Mouse (Mus musculus): ENCODE results near the gene 1190007I07Rik.

The 1190007I07Rik gene

DNA sequence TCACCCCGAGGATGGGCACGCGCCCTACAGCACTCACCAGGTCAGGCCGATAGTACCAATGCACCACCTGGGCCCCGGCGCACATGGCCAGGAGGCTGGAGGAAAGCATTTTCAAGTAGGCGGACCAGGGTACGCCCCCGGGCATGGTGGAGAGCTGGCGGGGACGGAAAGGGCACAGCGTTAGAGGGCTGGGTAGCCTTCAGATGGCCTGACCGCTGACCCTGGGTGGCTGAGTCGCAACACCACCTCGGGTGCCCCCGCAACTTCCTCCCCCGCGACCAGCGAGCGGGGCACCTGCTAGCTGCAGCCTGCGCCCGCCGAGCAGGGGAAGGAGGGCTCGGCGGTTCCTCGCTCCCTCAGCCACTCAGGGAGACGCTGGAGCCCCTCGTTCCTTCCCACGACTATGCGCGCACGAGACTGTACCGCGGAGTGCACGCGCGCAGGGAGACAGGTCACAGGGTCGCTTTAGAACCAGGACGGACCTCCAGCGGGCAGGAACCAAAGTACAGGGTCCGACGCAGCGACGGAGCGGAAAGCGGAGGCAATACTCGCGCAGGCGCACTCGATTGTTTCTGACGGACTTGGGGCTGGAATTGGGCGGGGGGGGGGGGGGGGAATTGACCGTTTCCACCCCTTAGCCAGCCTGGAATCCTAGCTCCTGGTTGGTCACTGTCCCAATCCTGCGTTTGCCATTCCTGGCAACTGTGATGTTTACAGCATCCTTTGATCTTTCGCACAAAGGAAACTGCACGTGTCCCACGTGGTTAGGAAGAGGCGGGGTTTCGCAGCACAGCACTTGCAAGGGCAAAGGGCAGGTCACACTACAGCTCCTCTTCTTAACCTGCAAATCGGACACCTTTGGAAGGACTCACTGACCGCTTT lies at the start of gene 1190007I07Rik:
Gene 1190007I07Rik, minus strand, starts transcription at position 558 of the 882 bp plus-strand sequence.
- peak; percentile 90 for DNase-seq (ENCODE audit: low spot score)

DNA sequence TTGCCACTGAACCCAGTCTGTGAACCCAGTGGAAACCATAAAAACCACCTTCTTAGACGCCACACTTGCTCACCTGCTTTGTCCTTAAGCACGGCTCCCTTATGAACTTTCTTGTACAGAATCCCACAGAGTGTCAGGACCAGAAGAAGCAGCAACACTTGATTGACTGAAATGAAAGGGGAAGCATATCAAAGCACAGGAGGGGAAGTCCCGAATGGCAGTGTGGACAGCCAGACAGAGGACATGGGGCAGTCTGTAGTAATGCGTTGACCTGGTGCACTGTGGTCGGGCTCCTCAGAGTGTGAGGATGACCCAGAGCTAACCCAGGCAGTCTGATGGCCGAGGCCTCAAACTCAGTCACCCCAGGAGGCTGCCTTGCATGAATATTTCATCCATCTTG lies 47.2 kb upstream of the 1190007I07Rik start:
- DNase-seq (ENCODE audit: low spot score) = no peak

DNA sequence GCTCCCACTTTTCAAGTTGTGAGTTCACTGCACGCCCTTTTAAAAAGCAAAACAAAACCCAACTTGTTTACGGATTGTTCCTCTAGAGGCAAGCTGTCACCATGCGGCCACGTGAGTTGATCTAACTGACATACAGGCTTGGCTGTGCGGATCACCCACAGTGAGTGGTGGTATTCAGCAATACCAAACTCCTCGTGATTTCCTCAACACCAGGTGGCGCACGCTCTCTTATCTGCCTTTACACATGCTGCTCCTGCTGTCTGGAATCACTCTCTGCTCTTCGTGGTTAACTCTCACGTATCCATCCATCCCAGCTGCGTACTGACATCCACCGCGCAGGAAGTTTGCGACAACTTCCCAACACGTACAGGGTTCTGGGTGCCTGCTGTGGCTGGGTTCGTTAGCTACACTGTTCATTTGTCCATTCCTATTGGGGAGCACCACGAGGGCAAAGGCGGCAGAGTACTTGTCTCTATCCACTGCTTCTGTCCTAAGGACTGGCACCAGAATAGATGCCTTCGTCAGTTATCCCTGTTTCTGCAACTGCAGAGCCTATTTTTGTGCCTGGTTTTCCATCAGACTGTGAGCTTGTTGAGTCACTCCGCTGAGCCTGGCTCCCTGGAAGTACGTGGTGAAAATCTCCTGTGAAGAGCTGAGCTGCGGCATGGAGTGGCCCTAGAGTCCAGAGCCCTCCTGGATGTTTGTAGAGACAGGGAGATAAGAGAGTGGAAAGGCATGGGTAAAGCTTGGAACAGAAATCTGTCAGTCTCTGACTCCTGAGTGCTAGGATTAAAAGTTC lies 43.6 kb upstream of the 1190007I07Rik start:
- peak; percentile 59 for DNase-seq (ENCODE audit: low spot score)

DNA sequence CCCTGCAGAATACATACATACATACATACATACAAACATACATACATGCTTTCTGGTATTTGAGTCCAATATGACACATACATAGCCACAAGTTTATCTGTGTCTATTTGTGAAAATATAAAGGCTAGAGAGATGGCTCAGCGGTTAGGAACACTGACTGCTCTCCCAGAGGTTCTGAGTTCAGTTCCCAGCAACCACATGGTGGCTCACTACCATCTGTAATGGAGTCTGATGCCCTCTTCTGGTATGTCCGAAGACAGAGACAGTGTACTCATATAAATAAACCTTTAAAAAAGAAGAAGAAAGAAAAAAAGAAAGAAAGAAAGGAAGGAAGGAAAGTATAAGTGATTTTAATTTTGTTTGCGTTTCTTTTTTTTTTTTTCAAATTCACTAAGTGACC lies 42.9 kb upstream of the 1190007I07Rik start:
- no peak for DNase-seq (ENCODE audit: low spot score)

DNA sequence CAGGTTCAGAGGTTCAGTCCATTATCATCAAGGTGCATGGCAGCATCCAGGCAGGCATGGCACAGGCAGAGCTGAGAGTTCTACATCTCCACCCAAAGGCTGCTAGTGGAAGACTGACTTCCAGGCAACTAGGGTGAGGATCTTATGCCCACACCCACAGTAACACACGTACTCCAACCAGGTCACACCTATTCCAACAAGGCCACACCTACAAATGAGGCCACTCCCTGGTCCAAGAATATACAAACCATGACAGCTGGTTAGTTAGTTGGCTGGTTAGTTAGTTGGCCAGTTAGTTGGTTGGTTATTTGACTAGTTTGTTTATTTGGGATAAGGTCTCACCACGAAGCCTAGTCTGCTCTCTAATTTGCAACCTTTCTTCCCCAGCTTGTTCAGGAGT lies 40.3 kb upstream of the 1190007I07Rik start:
- DNase-seq (ENCODE audit: low spot score) = no peak

DNA sequence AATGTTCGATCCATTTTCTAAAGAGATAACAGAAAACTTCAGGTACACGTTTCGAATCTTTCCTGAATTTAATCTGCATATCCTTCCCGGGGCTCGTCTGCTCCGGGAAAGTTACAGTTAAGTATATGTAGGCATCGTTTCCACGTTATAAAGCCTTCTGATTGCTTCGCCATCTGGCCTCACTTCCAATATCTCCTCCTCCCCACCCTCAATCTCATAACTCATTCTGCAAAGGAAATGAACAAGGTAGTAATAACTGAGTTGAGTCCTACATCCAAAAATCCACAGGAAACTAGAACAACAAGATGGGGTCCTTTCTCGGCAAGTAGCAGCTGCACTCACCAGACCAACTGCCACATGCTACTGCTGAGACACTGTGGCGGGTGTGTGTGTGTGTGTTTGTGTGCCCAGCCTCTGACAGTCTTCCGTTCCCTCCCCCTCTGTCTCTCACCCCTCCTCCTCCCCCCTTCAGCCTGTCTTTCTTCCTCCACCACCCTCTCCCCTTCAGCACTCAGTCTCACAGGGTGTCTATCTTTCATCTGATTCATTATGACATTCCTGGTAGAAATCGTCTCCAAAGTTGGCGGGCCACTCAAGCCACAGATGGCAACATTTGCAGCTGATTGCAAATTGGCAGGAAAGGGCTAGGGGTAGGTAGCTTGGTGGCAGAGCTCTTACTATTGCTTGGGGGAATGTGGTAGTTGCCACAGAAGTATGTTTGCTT lies 39.4 kb upstream of the 1190007I07Rik start:
- no peak for DNase-seq (ENCODE audit: low spot score)

DNA sequence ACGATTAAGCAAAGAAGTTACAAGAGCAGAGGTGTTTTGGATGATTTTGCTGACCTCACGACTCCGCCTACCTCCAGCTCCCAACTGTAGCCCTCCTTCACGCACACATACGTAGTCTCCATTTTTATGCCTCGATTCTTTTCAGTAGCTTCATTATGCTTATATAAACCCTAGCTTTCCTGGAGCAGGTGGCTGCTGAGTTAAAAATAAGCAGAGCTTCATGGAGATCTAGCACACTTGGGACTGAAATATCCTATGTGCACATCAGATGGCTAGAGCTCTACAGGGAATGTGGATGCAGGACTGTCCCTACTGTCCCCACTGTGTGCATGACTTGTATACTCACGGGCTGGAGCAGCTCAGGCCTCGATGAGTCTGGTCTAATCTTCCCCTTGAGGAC lies 38.8 kb upstream of the 1190007I07Rik start:
- DNase-seq (ENCODE audit: low spot score) = no peak

DNA sequence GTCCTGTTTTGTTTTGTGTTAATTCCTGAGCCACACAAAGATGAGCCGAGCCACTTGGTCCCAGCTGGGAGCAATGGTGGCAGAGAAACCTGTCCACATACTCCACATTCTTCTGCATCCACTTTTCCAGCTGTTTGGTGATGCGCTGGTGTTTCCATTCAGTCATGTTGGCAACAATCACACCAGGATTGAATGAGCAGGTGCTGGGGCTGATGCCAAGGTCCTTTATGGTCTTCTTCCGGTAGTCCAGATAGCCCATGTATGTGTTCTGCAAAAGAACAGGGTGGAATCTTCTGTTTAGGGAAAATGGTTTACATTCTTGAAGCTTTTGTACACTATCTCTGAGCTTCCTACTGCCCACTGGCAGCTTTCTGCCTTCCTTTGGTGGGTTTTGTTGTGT lies 31.6 kb upstream of the 1190007I07Rik start:
- no peak for DNase-seq (ENCODE audit: low spot score)

DNA sequence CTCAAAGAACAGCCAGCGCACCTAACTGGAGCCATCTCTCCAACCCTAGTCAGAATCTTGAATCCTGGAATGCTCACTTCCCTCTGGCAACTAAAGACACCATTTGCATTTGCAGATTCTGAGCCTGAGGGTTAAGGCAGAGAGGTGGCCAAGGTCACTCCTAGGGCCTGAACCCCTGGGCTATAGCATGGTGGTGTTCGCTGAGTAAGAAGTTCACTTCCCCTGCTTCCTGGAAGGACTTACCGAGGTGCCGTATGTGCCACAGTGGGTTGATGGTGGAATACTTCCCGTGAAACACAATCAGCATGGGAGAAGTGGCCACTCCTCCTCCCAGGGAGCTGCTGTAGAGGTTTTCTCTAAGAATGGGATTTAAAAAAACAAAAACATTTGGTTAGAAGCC lies 29.6 kb upstream of the 1190007I07Rik start:
- DNase-seq (ENCODE audit: low spot score) = no peak

DNA sequence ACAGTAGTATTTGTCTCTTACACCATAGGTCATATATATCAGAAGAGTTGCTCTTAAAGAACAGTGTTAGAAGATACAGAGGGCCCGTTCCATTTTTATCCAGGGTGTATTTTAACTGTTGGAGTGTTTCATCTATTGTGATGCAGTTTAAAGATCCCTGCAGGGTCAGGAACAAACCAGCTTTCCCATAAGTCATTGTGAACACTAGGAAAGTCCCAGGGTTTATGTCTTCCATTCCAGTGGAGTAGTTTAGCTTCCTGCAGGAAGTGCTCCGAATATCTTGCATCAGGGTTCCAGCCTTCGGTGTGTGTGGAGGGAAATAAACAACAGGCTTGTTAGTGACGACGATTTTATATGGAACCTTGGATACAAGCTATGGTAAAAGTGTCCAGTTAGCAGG lies 28.2 kb upstream of the 1190007I07Rik start:
- no peak for DNase-seq (ENCODE audit: low spot score)

DNA sequence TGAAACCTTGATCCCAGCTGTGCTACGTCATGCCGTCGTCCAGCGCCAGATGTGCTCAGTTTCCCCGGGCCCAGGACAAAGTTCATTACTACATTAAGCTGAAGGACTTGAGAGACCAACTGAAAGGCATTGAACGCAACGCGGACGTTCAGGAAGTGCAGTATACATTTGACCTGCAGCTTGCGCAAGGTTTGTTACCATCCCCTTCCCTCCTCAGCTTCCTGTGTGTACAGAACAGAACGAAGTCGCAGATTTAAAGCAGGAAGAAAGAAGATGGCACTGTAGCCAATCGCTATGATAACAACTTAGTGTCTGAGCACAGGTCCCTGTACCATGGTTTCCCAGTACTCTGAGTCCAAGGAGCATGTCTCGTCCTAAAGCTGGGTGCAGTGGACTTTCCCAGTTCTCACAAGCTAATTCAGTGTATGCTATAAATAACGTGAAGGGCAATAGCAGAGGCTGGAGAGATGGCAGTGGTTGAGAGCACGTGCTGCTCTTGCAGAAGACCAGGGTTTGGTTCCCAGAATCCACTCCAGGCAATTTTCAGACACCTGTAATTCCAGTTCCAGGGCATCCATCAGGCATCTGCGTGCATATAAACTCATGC lies 24.3 kb upstream of the 1190007I07Rik start:
- DNase-seq (ENCODE audit: low spot score) = no peak

DNA sequence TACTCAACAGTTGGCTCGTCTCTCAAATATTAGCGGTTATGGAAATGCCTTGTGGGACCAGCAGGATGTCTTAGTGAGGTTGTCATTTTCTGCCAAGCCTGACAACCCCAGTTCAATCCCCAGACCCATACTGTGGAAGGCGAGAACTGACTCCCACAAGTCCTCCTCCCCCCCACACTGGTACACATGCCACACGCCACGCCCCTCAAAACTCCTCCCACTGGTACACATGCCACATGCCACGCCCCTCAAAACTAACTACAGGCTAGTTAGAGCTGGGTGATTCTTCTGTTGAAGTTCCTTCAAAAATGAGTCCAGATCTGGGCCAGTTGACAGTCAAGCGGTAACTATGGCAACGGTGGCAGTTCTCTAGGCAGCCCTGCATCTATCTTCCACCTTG lies 23.1 kb upstream of the 1190007I07Rik start:
- DNase-seq (ENCODE audit: low spot score) = no peak

DNA sequence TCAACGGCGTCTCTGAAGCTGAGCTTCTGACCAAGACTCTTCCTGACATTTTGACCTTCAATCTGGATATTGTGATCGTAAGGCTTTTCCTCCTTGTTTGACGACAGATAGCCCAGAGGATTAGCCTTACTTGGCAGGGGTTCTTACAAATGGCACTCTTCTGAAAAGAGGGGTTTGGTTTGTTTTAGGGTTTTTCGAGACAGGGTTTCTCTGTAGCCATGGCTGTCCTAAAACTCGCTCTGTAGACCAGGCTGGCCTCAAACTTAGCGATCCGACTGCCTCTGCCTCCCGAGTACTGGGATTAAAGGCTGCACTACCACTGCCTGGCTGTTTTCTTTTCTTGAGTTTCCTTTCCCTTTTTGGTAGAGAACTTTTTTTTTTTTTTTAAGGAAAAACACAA lies 18.5 kb upstream of the 1190007I07Rik start:
- no peak for DNase-seq (ENCODE audit: low spot score)

DNA sequence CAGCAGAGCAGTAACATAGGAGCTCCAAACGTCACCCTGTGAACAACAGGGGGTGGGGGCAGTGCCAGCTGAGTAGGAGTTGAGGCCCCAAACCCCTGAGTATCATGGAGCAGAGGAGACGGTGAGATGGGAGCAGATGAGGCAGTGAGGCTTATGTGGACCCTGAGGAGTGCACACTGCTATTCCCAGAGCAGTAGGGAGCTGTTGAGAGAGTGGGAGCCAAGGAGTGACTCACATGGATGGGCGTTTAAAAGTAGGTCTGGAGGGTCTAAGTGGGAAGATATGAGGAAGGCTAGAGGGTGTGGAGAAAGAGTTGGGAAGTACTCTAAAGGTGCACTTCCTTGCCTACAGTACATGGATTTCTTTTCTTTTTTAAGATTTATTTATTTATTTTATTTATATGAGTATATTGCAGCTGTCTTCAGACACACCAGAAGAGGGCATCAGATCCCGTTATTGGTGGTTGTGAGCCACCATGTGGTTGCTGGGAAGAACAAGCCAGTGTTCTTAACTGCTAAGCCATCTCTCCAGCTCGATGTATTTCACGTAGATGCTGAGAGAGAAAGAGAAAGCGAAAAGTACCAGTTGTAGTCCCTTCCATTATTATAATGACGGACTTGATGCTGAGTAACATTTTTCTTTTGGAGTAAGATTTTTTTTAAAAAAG lies 16.1 kb upstream of the 1190007I07Rik start:
- DNase-seq (ENCODE audit: low spot score) = no peak

DNA sequence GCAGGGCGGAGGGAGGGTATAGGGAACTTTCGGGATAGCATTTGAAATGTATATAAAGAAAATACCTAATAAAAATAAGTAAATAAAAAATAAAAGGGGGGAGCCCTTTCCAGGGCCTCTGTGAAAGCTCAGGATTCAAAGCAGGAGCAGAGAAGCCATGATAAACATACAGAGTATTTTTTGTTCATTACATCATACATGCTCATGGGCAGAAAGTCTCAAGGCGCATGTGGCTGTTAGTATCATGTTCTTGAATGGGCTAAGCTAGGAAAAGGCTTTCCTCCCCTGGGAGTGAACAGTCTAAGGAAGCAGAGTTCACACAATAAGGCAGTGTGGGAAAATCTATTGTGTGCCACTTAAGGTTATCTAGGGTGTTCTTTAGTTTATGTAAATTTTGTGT lies 13.3 kb upstream of the 1190007I07Rik start:
- DNase-seq (ENCODE audit: low spot score) = no peak

DNA sequence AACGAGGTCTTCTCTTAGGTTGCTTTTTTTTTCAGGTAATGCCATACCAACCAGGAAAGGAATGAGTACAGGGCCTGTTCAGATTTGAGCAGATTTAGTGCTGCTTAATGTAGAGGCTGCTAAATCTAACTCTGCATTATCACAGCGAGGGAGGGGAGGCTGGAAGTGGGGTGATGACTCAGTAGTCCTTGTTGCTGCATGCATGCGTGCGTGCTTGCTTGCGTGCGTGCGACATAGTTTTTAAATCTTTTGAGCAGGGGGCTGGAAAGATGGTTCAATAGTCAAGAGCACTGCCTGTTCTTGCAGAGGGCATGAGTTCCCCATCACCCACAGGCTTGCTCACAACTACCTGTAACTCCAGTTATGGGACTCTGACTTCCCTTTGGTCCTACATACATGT lies 11.3 kb upstream of the 1190007I07Rik start:
- DNase-seq (ENCODE audit: low spot score) = no peak

DNA sequence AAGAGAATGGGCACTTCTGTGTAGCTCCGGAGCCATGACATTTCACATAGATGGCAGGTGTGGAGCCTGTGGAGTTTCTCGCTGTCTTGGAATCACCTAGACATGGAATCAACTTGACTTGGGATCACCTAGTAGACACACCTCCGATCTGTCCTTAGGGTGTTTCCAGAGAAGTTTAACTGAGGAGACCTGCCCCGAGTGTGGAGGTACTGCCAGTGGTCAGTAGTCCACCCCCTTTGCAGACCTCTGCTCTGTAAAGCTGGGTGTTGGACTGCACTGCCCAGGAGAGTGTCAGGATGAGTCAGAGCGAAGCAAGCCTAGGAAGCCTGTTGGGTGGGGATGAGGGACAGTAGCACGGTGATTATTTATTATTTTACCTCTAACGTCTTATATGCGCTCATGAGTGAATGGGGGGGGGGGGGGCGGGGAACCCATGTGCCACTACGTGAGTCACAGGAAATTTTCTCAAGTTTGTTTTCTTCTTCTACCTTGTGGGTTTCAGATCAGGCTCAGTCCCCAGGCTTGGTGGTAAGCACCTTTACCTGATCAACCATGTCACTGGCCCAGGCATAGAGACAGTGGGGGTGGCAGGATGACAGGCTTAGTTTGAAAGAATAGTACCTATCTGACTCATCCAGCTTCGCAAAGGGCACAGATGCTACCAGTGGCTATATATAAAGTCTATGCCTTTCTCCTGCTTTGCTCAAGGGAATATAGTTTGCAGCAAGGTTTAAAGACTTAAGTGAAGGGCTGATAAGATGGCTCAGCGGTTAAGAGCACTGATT lies 9.7 kb upstream of the 1190007I07Rik start:
- no peak for DNase-seq (ENCODE audit: low spot score)

DNA sequence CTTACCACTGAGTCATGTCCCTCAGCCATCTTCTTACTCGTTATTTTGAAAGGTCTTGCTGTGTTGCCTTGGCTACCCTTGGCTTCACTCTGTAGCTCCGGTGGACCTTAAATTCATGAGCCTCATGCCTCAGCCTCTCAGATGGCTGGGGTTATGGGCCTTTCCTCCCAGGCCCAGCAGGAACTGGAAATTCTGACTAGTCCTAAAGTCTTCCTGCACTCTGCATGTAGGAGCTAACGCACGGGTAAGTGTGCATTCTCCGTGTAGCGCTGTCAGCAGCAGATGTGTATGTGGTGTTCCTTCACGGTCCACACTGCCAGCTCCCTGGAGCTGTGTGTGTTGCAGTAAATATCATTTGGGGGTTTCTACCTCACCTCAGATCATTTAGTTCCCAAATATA lies 8.1 kb upstream of the 1190007I07Rik start:
- no peak for DNase-seq (ENCODE audit: low spot score)

DNA sequence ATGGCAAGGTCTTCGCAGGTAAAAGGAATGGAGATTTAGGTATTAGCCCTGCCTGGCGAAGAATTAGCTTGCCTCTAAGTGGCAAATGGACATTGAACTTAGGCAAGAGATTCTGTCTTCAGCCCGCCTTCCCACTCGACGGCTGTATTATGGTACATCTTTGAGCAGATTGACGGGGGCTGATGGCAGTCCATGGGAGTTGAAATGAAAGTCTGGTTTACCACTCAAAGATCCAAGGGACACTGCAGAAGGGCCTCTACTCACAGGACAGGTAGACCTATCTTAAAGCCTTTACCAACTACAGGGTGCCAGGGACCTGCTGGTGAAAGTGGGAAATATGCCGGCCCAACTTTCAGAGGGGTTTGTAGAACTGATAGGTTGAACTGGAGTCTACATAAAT lies 7.5 kb upstream of the 1190007I07Rik start:
- DNase-seq (ENCODE audit: low spot score) = no peak

DNA sequence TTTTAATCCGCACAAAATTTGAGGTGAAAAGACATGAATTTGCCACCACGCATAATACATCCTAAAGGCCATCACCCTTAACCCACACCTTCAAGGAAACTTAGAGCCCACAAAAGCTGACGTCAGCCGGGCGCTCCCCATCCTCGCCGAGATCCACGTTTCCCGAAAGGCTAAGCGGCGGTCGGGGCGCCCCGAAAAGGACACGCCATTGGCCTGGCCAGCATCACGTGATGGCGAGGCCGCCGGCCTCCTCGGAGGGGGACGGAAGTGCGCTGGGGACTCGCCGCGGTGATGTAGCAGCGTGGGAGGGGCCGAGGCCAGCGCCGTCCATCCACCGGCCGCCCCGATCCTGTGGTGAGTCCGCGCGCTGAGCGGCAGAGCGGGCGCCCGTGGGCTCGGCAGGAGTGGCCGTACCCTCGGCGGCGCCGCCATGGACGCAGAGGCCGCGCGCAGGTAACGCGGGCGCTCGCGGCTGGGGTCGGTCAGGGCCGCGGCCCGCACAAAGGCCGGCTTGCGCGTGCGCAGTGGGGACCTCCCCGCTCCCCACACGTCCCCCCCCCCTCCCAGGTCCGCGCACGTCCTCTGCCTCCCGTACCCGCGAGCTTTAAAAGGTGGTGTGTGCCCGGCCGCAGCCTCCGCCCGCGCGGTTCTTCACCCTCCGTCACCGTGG lies 6.7 kb upstream of the 1190007I07Rik start, which contains the start of gene Tdg:
Gene Tdg, plus strand, starts transcription at position 243 of the 670 bp plus-strand sequence.
- DNase-seq (ENCODE audit: low spot score) = peak; percentile 92
